Mouse (Mus musculus) cerebral cortex, adult 2 months (tissue): ENCODE measurements around the gene Gys1.

ENCODE experiments used
- WGBS: fragments of 180-500 bp; shearing (Covaris S2); methylation state at CpG from one replicate; pipeline ENCODE4 v1.1.7; 2018; 5-methylcytosine and 5-hydroxymethylcytosine counted together

Gene Gys1

DNA sequence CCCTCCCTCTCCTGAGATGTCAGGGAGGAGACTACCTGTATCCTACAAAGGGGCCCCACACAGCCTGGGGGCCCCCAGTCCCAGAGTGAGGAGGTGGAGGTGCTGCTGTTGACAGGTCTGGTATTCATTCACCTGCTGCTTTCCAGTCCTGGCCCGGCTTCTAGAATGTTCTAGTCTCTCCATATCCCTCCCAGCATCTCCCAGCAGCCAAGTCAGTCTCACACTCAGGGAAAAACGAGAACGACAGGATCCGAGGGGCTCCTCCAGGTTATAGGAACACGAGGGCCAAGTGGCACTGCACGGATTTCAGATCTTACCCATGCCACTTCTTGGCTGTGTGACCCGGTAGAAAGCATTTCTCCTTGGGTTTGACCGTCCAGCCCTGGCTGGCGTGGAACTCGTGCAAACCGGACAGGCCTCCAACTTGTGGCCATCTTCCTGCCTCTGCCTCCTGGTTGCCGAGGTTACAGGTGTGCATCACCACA is 19.9 kb upstream of the Gys1 start:
- WGBS, result 40% methylated on average over 12 of the region's 12 CpGs

DNA sequence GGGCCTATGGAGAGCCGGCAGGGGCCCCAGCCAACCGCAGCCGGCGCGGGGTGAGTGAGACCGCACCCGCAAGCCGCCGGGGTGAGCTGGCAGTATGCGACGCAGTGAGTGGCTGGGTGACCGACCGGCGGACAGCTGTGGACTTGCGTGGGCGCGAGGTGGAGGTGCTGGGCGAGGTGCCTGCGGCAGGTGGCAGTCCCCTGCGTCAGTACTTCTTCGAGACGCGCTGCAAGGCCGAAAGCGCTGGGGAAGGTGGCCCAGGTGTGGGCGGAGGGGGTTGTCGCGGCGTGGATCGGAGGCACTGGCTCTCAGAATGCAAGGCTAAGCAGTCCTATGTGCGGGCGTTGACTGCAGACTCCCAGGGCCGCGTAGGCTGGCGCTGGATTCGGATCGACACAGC is 19.0 kb upstream of the Gys1 start:
- WGBS, result 12% methylated on average over 37 of the region's 37 CpGs

DNA sequence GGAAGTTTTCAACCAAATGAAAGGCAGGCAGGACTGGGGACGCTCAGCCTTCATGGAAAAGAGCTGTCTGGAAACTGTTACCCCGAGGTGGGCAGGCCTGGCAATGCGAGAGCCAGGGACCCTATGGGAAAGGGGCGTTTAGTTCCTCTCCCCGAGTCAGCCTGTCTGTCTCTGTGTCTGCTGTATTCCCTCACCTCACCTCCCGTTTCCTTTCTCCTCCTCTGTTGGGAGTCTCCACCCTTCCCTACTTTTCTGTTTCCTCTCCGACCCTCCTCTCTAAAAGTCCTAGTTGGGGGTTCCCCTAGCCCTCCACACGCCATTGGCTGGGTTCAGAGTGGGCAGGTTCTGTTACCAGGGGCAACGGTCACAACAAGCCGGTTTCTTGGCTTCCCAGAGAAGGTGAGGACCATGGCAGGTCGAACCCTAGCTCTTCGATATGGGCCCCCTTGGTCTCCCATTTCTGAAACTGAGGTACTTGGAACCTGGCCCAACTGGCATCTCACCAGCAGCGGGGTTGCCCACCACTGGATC is 16.6 kb upstream of the Gys1 start:
- WGBS, result 12% methylated on average over 13 of the region's 13 CpGs

DNA sequence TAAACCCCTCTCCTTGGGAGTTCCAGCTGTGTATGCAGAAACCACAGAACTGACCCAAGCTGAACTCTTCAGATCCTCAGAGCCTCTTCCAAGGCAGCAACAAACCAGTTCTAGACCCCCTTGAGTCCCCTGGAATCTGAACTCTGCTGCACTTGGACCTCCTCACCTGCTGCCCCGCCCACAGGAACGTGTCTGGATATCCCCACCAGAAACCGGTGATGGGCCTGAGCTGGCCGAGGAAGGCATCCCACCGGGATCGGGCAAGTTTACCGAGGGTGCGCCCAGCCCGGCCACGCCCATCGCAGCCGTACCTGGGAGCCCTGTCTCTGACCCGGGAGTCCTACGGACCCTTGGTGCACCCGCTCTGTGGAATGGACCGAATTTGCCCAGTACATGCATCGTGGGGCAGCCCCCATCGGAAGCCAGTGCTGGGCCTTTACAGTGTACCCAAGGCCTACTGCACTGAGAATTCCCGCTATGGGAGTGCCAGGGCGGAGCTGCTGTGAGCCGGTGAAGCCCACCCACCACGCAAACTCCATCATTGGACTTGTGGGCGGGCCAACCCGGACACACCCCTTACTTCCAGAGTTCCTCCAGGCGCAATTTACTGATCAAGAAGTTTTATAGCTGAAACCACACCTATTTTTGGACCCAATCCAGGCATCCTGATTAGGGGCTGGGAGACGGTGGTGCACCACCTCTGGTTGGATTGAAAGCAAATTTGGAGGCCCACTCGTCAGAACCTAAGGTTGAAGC is 14.6 kb upstream of the Gys1 start:
- 27% methylated on average over 27 of the region's 27 CpGs for WGBS

DNA sequence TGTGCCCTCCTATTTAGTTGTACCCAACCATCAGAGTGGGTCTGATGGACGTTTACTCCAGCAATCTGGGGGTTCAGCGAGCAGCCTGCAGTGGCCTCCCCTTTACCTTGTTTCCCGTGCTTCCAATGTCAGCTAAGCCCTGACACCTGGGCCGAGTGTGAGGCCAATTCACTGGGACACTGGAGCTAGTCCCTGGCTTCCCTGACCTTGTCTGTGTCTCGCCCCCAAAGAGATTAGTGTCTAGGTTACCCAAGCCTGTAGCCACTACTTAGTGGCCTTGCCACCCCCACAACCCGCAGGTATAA is 14.1 kb upstream of the Gys1 start, which contains the start of gene Lhb:
Gene Lhb, plus strand, starts transcription at position 206 of the 305 bp plus-strand sequence.
- 79% methylated on average over 6 of the region's 6 CpGs for WGBS

DNA sequence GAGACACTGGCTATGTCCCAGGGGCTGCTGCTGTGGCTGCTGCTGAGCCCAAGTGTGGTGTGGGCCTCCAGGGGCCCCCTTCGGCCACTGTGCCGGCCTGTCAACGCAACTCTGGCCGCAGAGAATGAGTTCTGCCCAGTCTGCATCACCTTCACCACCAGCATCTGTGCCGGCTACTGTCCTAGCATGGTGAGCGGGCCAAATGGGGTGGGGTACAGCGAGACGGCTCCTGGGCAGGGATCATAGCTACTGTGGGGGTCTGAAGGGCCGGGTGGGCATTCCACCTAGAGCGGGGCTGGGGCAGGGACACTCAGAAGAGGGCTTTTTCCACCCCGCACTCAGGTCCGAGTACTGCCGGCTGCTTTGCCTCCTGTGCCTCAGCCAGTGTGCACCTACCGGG is 13.4 kb upstream of the Gys1 start:
- WGBS, result 93% methylated on average over 14 of the region's 14 CpGs

DNA sequence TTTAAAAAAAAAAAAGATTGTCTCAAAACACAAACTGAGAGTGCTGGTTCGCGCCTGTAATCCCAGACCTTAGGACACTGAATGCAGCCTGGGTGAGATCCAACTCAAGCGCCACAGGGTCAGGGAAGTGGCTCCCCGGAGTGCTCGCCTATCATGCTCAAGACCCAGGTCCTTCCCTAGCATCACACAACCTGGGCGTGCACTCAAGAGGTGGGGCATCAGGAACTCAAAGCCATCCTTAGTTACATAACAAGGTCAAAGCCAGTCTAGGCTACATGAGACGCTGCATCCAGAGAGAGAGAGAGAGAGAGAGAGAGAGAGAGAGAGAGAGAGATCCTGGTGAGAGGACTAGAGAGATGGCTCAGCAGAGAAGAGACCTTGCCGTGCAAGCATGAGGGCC is 8.1 kb upstream of the Gys1 start:
- WGBS, result 93% methylated on average over 8 of the region's 8 CpGs

DNA sequence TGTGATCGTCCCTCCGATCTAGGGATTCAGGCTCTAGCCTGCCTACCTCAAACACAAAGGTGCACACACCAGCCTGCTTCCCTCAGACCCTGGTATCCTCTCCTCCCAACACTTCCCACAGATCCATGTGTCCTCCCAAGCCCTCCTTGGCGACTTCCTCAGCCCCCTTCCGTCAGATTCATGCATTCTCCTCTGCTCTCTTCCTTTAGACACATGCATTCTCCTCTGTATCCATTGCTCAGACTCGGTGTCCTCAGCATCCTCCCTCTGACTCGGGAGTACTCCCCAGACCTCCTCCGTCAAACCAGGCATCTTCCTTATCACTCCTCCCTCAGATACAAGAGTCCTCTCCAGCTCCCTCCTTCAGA is 825 bp upstream of the Gys1 start:
- WGBS, result 0% methylated on average over 7 of the region's 7 CpGs

DNA sequence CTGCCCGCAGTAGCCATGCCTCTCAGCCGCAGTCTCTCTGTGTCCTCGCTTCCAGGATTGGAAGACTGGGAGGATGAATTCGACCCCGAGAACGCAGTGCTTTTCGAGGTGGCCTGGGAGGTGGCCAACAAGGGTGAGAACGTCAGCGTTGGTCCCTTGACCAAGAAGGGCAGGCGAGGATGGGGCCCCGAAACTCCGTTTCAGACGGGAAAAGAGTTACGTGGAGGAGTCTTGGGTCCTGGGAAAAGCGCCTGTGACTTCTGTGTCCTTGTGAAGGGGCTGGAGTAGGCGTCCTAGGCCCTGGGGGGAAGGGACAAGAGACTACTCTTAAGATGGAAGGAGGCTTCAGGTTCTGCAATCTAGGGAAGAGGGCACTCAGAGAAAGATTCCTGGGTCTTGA is 394 bp downstream of the Gys1 start:
- 1% methylated on average over 16 of the region's 16 CpGs for WGBS

DNA sequence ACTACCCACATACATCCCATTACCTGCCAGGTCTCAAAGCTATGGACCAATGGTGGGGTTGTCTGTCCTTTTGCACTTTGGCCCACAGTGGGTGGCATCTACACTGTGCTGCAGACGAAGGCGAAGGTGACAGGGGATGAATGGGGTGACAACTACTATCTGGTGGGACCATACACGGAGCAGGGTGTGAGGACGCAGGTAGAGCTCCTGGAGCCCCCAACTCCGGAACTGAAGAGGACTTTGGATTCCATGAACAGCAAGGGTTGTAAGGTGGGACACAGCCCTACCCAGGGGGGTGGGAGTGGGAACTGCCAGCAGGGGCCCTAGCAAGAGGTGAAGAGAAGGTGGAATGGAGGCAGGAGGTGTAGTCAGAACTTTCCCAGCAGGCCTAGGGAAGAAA is 1.8 kb downstream of the Gys1 start:
- 97% methylated on average over 5 of the region's 5 CpGs for WGBS

DNA sequence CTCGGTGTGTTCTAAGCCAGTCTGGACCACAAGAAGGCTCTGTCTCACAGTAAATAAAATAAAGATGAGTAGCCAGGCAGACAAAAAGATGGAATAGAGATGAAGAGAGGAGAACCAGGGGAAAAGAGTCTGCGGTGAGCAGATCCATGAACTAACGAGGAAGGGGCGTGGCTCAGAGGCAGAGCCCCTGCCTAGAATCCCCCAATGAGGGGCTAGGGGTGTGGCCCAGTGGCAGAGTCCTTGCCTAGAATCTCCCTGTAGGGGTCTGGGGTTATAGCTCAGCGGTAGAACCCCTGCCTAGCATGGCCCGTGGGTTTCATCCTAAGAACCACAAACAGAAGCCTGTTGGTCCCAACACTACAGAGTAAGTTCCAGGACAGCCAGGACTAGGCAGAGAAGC is 2.4 kb downstream of the Gys1 start:
- 63% methylated on average over 6 of the region's 6 CpGs for WGBS

DNA sequence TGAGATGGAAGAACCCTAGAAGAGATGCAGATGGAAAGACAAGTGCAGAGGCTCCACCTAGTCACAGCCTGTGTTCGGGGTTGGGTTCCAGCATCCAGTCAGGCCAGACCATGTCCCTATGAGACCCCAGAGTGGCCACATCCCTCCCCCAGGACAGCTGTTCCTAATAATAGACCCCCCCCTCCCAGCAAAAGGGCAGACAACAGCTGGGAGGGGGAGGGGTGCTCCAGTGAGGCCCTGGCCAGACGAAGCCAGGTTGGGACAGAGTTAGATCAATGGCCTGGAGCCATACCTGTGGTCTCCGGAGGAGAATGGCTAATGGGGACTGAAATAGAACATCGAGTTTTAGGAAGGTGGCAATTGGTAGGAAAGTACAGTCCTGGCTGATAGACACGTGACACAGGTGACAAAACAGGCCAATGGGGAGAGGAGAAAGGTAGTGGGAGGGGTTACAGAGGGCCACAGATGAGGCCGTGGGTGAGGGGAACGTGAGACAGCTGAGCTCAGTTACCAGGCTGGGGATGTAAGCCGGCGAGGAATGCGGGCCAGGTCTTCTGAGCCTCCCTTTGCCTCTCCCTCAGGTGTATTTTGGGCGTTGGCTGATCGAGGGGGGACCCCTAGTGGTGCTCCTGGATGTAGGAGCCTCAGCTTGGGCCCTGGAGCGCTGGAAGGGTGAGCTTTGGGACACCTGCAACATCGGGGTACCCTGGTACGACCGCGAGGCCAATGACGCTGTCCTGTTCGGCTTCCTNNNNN is 3.1 kb downstream of the Gys1 start, which contains the start of gene Ruvbl2:
Gene Ruvbl2, minus strand, starts transcription at position 576 of the 756 bp plus-strand sequence.
- 39% methylated on average over 19 of the region's 19 CpGs for WGBS

DNA sequence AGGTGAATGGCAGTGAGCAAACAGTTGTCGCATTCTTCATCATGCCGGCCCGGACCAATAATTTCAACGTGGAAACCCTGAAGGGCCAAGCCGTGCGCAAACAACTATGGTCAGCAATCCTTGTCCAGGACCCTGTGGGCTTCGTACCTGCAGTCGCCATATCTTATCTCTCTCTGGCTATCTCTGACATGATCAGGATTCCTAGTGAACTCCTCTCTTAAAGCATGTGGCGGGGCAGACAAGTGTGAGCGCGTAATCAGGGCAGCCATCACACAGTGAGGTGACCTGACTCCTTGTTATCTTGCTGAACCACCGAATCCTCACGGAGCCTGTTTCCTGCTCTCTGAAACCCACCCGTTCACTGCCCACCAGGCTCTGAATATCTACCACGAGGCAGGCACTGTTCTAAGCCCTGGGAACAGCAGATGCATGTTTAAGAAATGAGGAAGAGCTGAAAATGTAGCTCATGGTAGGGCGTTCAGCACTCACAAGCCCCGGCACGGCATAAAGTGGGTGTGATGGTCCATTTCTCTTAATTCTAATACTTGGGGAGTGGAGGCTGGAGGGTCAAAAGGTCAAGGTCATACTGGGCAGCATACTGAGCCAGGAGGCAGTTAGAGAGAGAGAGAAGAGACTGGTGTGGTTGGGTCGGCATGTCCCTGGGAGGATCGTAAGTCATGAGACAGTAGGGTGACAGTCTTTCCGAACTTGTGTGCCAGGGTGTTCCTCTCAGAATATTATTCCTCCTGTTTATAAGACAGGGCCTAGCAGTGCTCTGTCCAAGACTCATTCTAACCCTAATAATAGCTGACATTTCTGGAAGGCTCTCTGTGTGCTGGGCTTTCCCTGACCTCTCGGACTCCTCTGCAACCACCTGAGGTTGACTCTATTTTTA is 9.1 kb downstream of the Gys1 start:
- WGBS, result 90% methylated on average over 22 of the region's 22 CpGs

DNA sequence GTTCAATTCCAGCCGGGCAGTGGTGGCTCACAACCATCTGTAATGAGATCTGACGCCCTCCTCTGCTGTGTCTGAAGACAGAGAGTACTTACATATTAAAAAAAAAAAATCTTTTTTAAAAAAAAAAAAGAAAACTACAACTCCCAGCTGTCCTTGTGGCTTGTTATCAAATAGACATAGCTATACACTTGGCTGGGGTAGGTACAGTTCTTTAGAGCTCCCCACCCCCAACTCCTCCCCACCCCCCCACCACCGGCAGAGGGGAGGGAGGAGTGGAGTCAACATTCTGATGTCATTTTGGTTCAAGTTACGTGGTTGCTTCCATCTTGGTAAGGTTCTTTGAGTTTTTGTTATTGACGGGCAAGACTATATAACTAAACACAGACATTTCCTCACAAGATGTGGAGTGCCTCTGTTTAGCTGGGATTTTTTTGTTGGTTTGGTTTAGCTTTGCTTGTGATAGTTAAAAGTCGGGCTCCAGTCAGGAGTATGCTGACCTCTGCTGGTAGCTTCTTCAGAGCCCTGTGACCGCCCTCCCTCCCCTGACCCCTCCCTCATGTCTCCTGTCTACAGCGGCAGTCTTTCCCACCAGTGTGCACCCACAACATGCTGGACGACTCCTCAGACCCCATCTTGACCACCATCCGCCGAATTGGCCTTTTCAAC is 12.8 kb downstream of the Gys1 start:
- WGBS, result 38% methylated on average over 11 of the region's 11 CpGs

DNA sequence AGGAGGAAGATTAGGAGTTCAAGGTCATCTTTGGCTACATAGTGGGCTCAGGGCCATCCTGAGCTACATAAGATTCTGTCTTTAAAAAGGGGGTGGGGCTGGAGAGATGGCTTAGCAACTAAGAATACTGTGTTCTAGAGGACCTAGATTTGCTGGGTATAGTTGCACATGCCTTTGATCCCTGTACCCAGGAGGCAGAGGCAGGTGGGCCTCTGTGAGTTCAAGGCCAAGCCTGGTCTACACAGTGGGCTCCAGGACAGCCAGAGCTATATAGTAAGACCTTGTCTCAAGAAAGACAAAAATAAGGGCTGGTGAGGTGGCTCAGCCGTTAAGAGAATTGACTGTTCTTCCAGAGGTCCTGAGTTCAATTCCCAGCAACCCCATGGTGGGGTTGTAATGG is 15.3 kb downstream of the Gys1 start:
- 88% methylated on average over 1 of the region's 1 CpGs for WGBS

DNA sequence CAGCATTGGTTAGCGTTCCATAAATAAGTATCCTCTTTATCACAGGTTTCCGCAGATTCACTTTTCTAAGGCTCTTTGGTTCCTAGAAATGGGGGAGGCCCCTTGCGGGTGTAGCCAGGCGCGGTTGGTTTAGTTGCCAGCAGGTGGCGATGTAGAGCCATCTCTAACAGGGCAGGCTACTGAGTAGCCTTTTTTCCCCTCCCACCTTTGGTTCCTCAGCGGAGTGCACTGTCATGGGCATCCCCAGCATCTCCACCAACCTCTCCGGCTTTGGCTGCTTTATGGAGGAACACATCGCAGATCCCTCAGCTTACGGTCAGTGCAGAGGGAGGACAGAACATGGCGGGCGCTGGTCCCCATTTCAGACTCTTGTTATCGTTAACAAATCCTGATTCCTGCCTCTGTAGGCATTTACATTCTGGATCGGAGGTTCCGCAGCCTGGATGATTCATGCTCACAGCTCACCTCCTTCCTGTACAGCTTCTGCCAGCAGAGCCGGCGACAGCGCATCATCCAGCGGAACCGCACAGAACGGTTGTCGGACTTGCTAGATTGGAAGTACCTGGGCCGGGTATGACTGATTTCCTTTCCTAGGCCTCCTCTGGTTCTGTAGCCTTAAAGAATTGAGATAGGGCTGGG is 16.8 kb downstream of the Gys1 start:
- WGBS, result 37% methylated on average over 23 of the region's 23 CpGs

DNA sequence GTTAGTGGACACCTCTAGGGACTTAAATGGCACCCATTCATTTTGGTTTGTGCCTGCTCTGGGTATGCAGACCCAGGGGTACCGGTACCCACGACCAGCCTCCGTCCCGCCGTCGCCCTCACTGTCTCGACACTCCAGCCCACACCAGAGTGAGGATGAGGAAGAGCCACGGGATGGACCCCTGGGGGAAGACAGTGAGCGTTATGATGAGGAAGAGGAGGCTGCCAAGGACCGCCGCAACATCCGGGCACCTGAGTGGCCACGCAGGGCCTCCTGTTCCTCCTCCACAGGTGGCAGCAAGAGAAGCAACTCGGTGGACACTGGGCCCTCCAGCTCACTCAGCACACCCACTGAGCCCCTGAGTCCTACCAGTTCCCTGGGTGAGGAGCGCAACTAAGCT is 20.3 kb downstream of the Gys1 start:
- 90% methylated on average over 15 of the region's 15 CpGs for WGBS

DNA sequence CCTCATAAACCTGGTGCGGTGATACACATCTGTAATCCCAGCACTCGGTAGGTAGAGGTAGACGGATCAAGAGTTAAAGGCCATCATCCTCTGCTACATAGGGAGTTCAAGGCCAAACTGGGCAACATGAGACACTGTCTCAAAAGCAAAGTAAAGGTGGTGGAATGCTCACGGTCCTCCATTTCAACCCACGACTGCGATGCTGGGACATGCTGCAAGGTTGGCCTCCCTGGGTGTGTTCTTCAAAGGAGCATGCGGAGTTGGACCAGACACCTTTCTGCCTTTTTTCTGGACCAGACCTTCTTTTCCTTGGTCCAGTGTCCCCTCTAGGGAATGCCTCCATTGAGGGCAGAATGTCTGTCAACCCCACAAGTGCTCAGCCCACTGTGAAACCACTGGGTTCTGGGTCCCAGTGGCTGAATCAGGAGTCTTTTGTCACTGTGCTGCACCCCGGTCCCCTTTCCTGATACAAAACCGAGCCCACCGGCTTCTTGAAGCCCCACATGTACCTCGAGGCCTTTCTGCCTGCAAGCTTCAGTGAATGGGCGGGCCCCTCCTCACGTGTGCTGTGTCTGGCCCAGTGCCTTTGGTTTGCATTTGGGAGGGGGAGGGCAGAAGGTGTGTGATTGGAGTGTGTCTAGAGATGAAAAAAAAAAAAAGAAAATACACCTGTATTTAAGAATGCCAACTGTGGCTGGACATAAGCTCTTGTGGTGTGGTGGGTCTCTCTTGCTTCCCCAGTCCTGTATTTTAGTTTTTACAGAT is 21.5 kb downstream of the Gys1 start:
- 75% methylated on average over 13 of the region's 13 CpGs for WGBS

DNA sequence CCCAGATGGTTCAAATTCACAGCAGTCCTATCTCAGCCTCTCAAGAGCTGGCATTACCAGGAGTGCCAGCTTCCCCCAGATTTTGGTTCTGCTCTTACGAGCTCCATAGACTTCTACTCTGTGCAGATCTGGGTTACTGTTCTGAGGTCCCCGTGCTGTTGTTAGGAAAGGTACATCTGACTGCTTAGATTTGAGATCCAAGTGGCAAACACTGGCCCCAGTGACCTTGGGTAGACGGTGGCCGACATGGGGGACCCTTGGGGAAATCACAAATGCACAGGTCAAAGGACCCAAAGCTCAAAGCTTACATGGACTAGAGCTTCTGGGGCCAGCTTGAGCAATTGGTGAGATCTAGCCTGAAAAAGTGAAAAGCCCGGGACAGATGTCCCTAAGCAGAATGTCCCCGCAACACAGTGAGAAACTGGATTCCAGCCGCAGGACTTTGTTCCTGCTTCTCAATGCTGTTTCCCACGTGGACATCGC is 22.1 kb downstream of the Gys1 start:
- 41% methylated on average over 9 of the region's 9 CpGs for WGBS
